Mouse (Mus musculus) forebrain, embryonic 12.5 days (tissue): ENCODE data around the gene Ndufa6. TPM values are rescaled to one million over a fixed set of nuclear protein-coding genes. Genes with fewer than 3 reads are reported as not detected.

ENCODE experiments used
- ATAC-seq: fragments of 200-750 bp; cut with Nextera tagmentation; 2 replicates; pipeline ENCODE4 v1.8.0; 2017; ENCODE audit warnings: moderate TSS enrichment; ENCODE audit not compliant: low FRiP score
- H3K27ac ChIP-seq: fragments of 300-500 bp; sonication (generic); 2 replicates; pipeline ENCODE4 v1.5.1; 2016; ENCODE audit warnings: mild to moderate bottlenecking
- H3K27me3 ChIP-seq: fragments of 300-500 bp; sonication (generic); 2 replicates; pipeline ENCODE4 v1.6.1; 2016; ENCODE audit warnings: mild to moderate bottlenecking
- H3K36me3 ChIP-seq: fragments of 300-500 bp; sonication (generic); replicated peaks from 2 replicates; pipeline ENCODE4 v1.6.1; 2016; ENCODE audit warnings: mild to moderate bottlenecking
- H3K4me1 ChIP-seq: fragments of 300-500 bp; sonication (generic); 2 replicates; pipeline ENCODE4 v1.6.1; 2016
- H3K4me2 ChIP-seq: fragments of 300-500 bp; sonication (generic); 2 replicates; pipeline ENCODE4 v1.6.1; 2016; ENCODE audit warnings: mild to moderate bottlenecking, moderate library complexity
- H3K4me3 ChIP-seq: fragments of 300-500 bp; sonication (generic); replicated peaks from 2 replicates; pipeline ENCODE4 v1.5.1; 2016; ENCODE audit warnings: mild to moderate bottlenecking
- H3K9ac ChIP-seq: fragments of 300-500 bp; sonication (generic); 2 replicates; pipeline ENCODE4 v1.6.1; 2016; ENCODE audit warnings: mild to moderate bottlenecking
- H3K9me3 ChIP-seq: fragments of 300-500 bp; sonication (generic); 2 replicates; pipeline ENCODE4 v1.6.1; 2016
- WGBS: fragments of 180-500 bp; shearing (Covaris S2); methylation state at CpG from one replicate; pipeline ENCODE4 v1.1.7; 2016; 5-methylcytosine and 5-hydroxymethylcytosine counted together
- polyA plus RNA-seq: library from polyadenylated mRNA; unstranded; fragments of >200 nt; fragmentation: Nextera tagmentation; extraction: Ambion mirVana; gene quantifications from 2 replicates; pipeline ENCODE4 v1.2.1, GENCODE M21; 2016

Ndufa6 gene
- polyA plus RNA-seq, 1 experiment from 2014 or later = 278 TPM

- WGBS = 67% methylated on average over 14 of the region's 14 CpGs
- H3K27me3 ChIP-seq = no peaks in the 10 kb centered on the region
- no peak; the same call in 1 of the 2 replicates for ATAC-seq
- H3K36me3 ChIP-seq = peaks cover 37% of the 10 kb centered on the region
- H3K9me3 ChIP-seq = no peaks in the 10 kb centered on the region
- peaks cover 18% of the 10 kb centered on the region for H3K4me1 ChIP-seq
- H3K9ac ChIP-seq = peak overlapping the region; percentile 67
- H3K4me2 ChIP-seq = peak overlapping the region; percentile 80
- peak overlapping the region; percentile 66 for H3K4me3 ChIP-seq
- peak overlapping the region; percentile 89 for H3K27ac ChIP-seq
Observed at GRCm38 (mm10) chr15:82346580-82347302, 7.4 kb downstream of the Ndufa6 start.

DNA sequence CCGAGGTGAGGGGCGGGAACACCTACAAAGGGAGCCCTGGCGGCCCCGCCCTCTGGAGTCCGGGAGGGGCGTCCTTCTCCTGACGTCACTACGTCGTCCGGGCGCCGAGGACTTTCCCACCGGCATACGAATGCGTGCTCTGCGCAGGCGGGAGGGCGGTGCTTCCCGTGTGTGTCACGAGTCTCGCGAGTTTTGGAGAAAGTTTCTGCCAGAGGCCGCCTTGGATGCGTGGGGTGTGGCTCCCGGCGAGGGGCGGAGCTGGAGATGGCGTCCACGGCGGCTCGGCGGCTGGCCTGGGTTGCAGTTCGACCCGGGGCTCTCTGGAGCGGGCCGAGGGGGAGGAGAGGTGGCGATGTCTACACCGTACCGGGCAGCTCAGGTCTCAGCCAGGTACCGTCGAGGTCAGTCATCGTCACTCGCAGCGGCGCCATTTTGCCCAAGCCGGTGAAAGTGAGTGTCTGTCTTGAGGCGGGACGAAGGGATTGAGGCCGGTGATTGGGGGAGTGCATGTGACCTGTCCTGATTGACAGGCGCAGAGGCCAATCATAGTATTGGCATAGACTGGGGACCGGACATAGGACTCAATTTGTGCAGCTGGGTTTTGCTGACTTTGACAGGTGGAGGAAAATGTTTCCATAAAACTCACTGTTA lies 8.2 kb downstream of the Ndufa6 start:
- WGBS = under 1% methylated on average over 51 of the region's 51 CpGs
- Histone ChIP-seq H3K4me3 (peak overlapping the region; percentile 66), H3K4me2 (peak overlapping the region; percentile 80), H3K36me3 (peaks cover 33% of the 10 kb centered on the region), H3K9me3 (no peaks in the 10 kb centered on the region), H3K27ac (peak overlapping the region; percentile 89), H3K4me1 (peaks cover 22% of the 10 kb centered on the region), H3K27me3 (peaks cover 8% of the 10 kb centered on the region), H3K9ac (peak overlapping the region; percentile 68)
- ATAC-seq = peak; percentile 98

- Histone ChIP-seq H3K4me1 (peaks cover 24% of the 10 kb centered on the region), H3K27me3 (peaks cover 17% of the 10 kb centered on the region), H3K4me3 (no peak overlapping the region), H3K9ac (no peak overlapping the region), H3K36me3 (peaks cover 23% of the 10 kb centered on the region), H3K27ac (no peak overlapping the region; the same call in 1 of the 2 replicates), H3K4me2 (no peak overlapping the region), H3K9me3 (no peaks in the 10 kb centered on the region)
- ATAC-seq = no peak
- WGBS = 96% methylated on average over 6 of the region's 6 CpGs
Observed at GRCm38 (mm10) chr15:82344971-82345370, 9.2 kb downstream of the Ndufa6 start.

- ATAC-seq = no peak
- Histone ChIP-seq H3K36me3 (peaks cover 10% of the 10 kb centered on the region), H3K27me3 (peaks cover 26% of the 10 kb centered on the region), H3K4me2 (no peak overlapping the region), H3K9me3 (no peaks in the 10 kb centered on the region), H3K4me3 (no peak overlapping the region), H3K4me1 (peaks cover 24% of the 10 kb centered on the region), H3K9ac (no peak overlapping the region), H3K27ac (no peak overlapping the region)
- 91% methylated on average over 27 of the region's 27 CpGs for WGBS
Observed at GRCm38 (mm10) chr15:82343368-82344287, 10.5 kb downstream of the Ndufa6 start.

- H3K4me2 ChIP-seq = no peak overlapping the region
- H3K27ac ChIP-seq = no peak overlapping the region
- 83% methylated on average over 5 of the region's 5 CpGs for WGBS
- no peak overlapping the region for H3K4me3 ChIP-seq
- H3K27me3 ChIP-seq = peaks cover 26% of the 10 kb centered on the region
- H3K36me3 ChIP-seq = no peaks in the 10 kb centered on the region
- peaks cover 30% of the 10 kb centered on the region for H3K4me1 ChIP-seq
- ATAC-seq = no peak
- H3K9me3 ChIP-seq = no peaks in the 10 kb centered on the region
- H3K9ac ChIP-seq = no peak overlapping the region
Observed at GRCm38 (mm10) chr15:82342543-82342935, 11.6 kb downstream of the Ndufa6 start.

- Histone ChIP-seq H3K9ac (peak overlapping the region; percentile 47), H3K4me1 (peaks cover 30% of the 10 kb centered on the region), H3K27me3 (peaks cover 26% of the 10 kb centered on the region), H3K36me3 (no peaks in the 10 kb centered on the region), H3K9me3 (no peaks in the 10 kb centered on the region), H3K4me2 (peak overlapping the region; percentile 51; the same call in 1 of the 2 replicates), H3K4me3 (no peak overlapping the region), H3K27ac (0 out of 2 replicates have a peak overlapping the region, but pooled peaks have one; percentile 36)
- no peak for ATAC-seq
- 76% methylated on average over 15 of the region's 15 CpGs for WGBS
Observed at GRCm38 (mm10) chr15:82341675-82342542, 12.2 kb downstream of the Ndufa6 start.

DNA sequence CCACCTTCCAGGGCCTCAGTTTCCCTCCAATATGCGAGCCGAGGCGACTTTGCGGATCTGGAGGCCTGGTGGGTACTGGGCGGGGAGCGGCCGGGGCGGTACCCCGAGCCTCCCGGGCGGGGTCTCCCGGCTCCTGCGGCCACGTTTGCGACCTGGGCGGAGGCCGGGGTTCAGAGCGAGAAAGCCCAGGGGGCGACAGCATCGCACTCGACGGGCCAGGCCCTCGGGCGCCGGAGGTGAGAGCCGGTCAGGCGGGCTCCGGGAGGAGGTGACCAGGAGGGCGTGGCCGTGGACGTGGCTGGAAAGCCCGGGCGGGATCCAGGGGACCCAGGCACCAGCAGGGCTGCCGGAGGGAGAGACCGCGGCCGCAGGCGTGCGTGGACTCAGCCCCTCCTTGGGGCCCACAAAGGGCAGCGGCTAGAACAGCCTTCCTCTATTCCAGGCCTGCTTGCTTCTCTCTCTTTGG lies 13.1 kb downstream of the Ndufa6 start:
- H3K36me3 ChIP-seq = 0 out of 2 replicates have a peak, but pooled peaks cover under 1% of the 10 kb centered on the region
- peak overlapping the region; percentile 51 for H3K4me2 ChIP-seq
- peak overlapping the region; percentile 47 for H3K9ac ChIP-seq
- peaks cover 32% of the 10 kb centered on the region for H3K4me1 ChIP-seq
- peak overlapping the region; percentile 37 for H3K4me3 ChIP-seq
- peaks cover 26% of the 10 kb centered on the region for H3K27me3 ChIP-seq
- WGBS = 4% methylated on average over 40 of the region's 40 CpGs
- no peak for ATAC-seq
- peak overlapping the region; percentile 36; the same call in 1 of the 2 replicates for H3K27ac ChIP-seq
- no peaks in the 10 kb centered on the region for H3K9me3 ChIP-seq

DNA sequence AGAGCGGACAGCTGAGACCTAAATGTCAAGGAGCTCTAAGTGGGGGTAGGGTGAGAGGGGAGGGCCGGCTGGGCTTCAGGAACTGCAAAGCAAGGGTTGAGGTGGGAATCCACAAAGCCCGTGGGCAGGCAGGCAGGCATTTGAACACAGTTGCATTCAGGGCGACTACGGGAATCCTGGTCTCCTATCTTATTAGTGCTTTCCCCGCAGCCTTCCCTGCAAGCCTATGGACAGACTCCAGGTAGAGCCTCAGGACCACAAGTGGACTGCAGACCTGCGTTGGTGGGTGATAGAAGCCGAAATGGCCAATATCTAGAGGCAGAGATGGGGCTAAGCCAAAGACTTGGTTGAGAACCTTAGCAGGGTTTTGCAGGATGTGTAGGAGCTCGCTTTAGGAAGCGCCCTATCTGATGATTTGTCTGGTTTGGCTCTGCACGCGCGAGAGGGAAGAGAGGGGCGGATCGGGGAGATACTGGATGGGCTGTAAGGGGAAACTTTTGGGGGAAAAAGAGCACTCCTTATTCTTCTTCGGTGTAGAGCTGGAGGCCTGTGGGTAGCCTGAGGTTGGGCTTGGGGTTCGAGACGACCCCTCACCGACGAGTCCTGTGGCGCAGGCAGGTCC lies 13.6 kb downstream of the Ndufa6 start:
- H3K36me3 ChIP-seq = peaks cover 5% of the 10 kb centered on the region; the same call in 1 of the 2 replicates
- H3K9me3 ChIP-seq = no peaks in the 10 kb centered on the region
- H3K4me1 ChIP-seq = peaks cover 32% of the 10 kb centered on the region
- peak overlapping the region; percentile 51 for H3K4me2 ChIP-seq
- peak overlapping the region; percentile 37 for H3K4me3 ChIP-seq
- H3K9ac ChIP-seq = peak overlapping the region; percentile 47
- ATAC-seq = no peak
- H3K27ac ChIP-seq = no peak overlapping the region
- 44% methylated on average over 21 of the region's 21 CpGs for WGBS
- H3K27me3 ChIP-seq = peaks cover 26% of the 10 kb centered on the region

DNA sequence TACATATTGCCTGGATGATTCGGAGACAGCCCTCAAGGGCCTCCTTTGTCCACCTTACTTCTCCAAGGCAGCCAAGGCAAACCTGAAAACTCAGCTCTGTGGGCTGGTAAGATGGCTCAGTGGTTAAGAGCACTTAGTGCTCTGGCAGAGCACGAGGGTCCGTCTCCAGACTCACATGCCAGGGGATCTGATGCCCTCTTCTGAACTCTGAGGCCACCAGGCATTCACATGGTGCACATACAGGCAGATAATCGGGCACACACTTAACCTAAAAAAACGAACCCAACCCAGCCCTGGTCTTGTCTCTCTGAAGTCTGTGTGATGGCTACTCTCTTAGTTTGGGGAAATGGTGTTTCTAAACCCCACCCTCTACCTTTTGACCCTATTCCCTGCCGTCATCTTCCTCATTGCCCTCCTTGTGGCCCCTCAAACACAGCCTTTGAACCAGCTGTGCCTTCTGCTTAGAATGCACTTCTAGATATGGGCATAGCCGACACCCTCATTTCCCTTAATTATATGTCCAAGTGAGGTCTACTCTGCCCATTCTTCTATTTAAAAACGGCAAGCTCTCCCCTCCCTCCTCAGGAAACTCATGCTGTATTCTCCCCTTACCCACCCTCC lies 14.4 kb downstream of the Ndufa6 start:
- Histone ChIP-seq H3K27me3 (peaks cover 26% of the 10 kb centered on the region), H3K4me2 (0 out of 2 replicates have a peak overlapping the region, but pooled peaks have one; percentile 60), H3K4me1 (peaks cover 32% of the 10 kb centered on the region), H3K9ac (no peak overlapping the region), H3K4me3 (no peak overlapping the region), H3K27ac (no peak overlapping the region), H3K9me3 (no peaks in the 10 kb centered on the region), H3K36me3 (peaks cover 12% of the 10 kb centered on the region; the same call in 1 of the 2 replicates)
- WGBS = 81% methylated on average over 8 of the region's 8 CpGs
- no peak for ATAC-seq

- ATAC-seq = 0 out of 2 replicates have a peak, but pooled peaks have one; percentile 8
- peak overlapping the region; percentile 60 for H3K4me2 ChIP-seq
- H3K9ac ChIP-seq = peak overlapping the region; percentile 72
- 58% methylated on average over 10 of the region's 10 CpGs for WGBS
- peaks cover 18% of the 10 kb centered on the region; the same call in 1 of the 2 replicates for H3K36me3 ChIP-seq
- no peaks in the 10 kb centered on the region for H3K9me3 ChIP-seq
- no peak overlapping the region for H3K27ac ChIP-seq
- peak overlapping the region; percentile 50 for H3K4me3 ChIP-seq
- H3K4me1 ChIP-seq = peaks cover 32% of the 10 kb centered on the region
- H3K27me3 ChIP-seq = peaks cover 26% of the 10 kb centered on the region
Observed at GRCm38 (mm10) chr15:82339150-82339549, 15.0 kb downstream of the Ndufa6 start.
